Mouse (Mus musculus): ENCODE measurements around the gene Dlg4. TPM values are rescaled to one million over a fixed set of nuclear protein-coding genes. Genes with fewer than 3 reads are reported as not detected.

The Dlg4 gene
- polyA plus RNA-seq, 1 experiment from 2014 or later: 21.0 TPM

DNA sequence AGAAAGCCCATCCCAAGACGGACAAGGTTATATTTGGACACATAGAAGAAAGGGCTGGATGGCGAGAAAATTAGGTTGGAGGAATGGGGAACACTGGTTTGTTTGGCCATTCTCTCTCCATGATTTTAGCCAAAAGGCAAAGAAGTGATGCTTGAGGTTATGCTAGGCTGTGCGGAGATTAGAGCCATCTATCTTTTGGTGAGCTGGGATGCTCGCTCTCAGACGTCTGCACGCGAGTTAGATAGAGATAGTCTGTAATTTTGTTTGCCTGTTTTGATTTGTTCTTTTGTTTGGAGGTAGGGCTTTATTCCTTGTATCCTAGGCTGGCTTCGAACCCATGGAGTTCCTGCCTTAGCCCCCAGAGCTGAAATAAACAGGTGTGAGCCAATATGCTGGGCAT lies 15.6 kb upstream of the Dlg4 start:
- 11% methylated on average over 8 of the region's 8 CpGs for WGBS
- Histone ChIP-seq H3K4me1 (ENCODE audit: control insufficient read depth, insufficient read depth, low read length) (peaks cover 29% of the 10 kb centered on the region), H3K36me3 (ENCODE audit: control insufficient read depth, insufficient read depth, low read length) (peaks cover 45% of the 10 kb centered on the region), H3K27me3 (replicated peaks; ENCODE audit: control insufficient read depth, insufficient read depth, low read length) (no peaks in the 10 kb centered on the region), H3K9me3 (replicated peaks; ENCODE audit: control insufficient read depth, low read length) (no peaks in the 10 kb centered on the region), H3K9ac (ENCODE audit: low read length) (peak overlapping the region; percentile 82), H3K27ac (ENCODE audit: low read depth, low read length) (peak overlapping the region; percentile 94; the same call in 1 of the 2 replicates), H3K4me3 (ENCODE audit: low read depth, low read length) (peak overlapping the region; percentile 66), H3K4me2 (ENCODE audit: low read length) (peak overlapping the region; percentile 85)
- ATAC-seq: no peak
- DNase-seq (ENCODE audit: low spot score): no peak

- no peak overlapping the region for H3K27ac ChIP-seq (ENCODE audit: low read depth, low read length)
- peaks cover 52% of the 10 kb centered on the region for H3K36me3 ChIP-seq (ENCODE audit: control insufficient read depth, insufficient read depth, low read length)
- H3K4me3 ChIP-seq (ENCODE audit: low read depth, low read length): peak overlapping the region; percentile 66
- H3K9me3 ChIP-seq (replicated peaks; ENCODE audit: control insufficient read depth, low read length): no peaks in the 10 kb centered on the region
- ATAC-seq (no peak), DNase-seq (ENCODE audit: low spot score) (peak; percentile 66)
- peak overlapping the region; percentile 82 for H3K9ac ChIP-seq (ENCODE audit: low read length)
- H3K27me3 ChIP-seq (replicated peaks; ENCODE audit: control insufficient read depth, insufficient read depth, low read length): no peaks in the 10 kb centered on the region
- peaks cover 29% of the 10 kb centered on the region for H3K4me1 ChIP-seq (ENCODE audit: control insufficient read depth, insufficient read depth, low read length)
- H3K4me2 ChIP-seq (ENCODE audit: low read length): peak overlapping the region; percentile 85
Measured at GRCm38 (mm10) chr11:70001865-70002264, 14.9 kb upstream of the Dlg4 start.

DNA sequence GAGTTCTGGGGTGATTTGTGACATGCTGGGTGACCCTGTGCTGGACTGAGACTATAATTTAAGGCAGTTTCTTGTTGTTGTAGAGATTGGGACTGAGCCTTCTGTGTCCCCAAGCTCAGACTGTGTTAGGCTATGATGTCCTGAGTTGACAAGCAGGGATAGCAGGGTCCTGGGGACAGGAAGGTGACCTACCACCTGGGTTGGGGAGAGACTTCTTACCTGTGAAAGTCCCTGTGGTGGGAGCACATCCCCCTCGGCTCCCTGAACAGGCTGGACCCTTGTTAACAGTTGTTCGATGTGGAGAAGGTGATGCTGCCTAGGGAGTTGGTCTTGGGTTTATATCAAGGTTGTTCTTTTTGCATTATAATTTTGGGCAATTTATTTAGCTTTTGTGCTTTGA lies 14.3 kb upstream of the Dlg4 start:
- 0 out of 2 replicates have a peak overlapping the region, but pooled peaks have one; percentile 66 for H3K4me3 ChIP-seq (ENCODE audit: low read depth, low read length)
- 91% methylated on average over 2 of the region's 2 CpGs for WGBS
- no peak for DNase-seq (ENCODE audit: low spot score)
- no peak overlapping the region for H3K9ac ChIP-seq (ENCODE audit: low read length)
- H3K27ac ChIP-seq (ENCODE audit: low read depth, low read length): no peak overlapping the region
- no peak for ATAC-seq
- H3K4me2 ChIP-seq (ENCODE audit: low read length): peak overlapping the region; percentile 85
- no peaks in the 10 kb centered on the region for H3K9me3 ChIP-seq (replicated peaks; ENCODE audit: control insufficient read depth, low read length)
- peaks cover 28% of the 10 kb centered on the region for H3K4me1 ChIP-seq (ENCODE audit: control insufficient read depth, insufficient read depth, low read length)
- H3K27me3 ChIP-seq (replicated peaks; ENCODE audit: control insufficient read depth, insufficient read depth, low read length): no peaks in the 10 kb centered on the region
- H3K36me3 ChIP-seq (ENCODE audit: control insufficient read depth, insufficient read depth, low read length): peaks cover 58% of the 10 kb centered on the region

DNA sequence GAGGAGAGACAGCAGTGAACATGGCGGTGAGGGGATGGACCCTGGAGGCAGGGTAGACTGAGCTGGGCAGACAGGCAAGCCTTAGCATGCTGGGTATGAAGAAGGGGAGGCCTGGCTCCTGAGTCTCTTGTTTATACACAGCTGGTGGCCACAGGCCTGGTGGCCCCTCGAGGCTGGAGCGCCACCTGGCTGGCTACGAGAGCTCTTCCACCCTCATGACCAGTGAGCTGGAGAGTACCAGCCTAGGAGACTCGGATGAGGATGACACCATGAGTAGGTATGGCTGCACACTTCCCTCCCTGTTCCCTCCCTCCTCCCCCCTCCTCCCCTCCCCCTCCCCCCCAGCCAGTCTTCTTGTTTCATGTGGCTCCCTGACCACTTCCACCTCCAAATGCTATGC lies 11.2 kb upstream of the Dlg4 start:
- Histone ChIP-seq H3K4me3 (ENCODE audit: low read depth, low read length) (no peak overlapping the region), H3K27me3 (replicated peaks; ENCODE audit: control insufficient read depth, insufficient read depth, low read length) (no peaks in the 10 kb centered on the region), H3K27ac (ENCODE audit: low read depth, low read length) (no peak overlapping the region), H3K9me3 (replicated peaks; ENCODE audit: control insufficient read depth, low read length) (no peaks in the 10 kb centered on the region), H3K9ac (ENCODE audit: low read length) (no peak overlapping the region), H3K4me2 (ENCODE audit: low read length) (no peak overlapping the region), H3K4me1 (ENCODE audit: control insufficient read depth, insufficient read depth, low read length) (peaks cover 22% of the 10 kb centered on the region), H3K36me3 (ENCODE audit: control insufficient read depth, insufficient read depth, low read length) (peaks cover 64% of the 10 kb centered on the region)
- ATAC-seq (no peak), DNase-seq (ENCODE audit: low spot score) (no peak)
- 53% methylated on average over 5 of the region's 5 CpGs for WGBS

GRCm38 (mm10) chr11:70010033-70010432 lies 6.7 kb upstream of the Dlg4 start:
- H3K27ac ChIP-seq (ENCODE audit: low read depth, low read length): no peak overlapping the region
- peaks cover 3% of the 10 kb centered on the region; the same call in 1 of the 2 replicates for H3K4me1 ChIP-seq (ENCODE audit: control insufficient read depth, insufficient read depth, low read length)
- WGBS: 92% methylated on average over 6 of the region's 6 CpGs
- H3K4me3 ChIP-seq (ENCODE audit: low read depth, low read length): no peak overlapping the region
- H3K27me3 ChIP-seq (replicated peaks; ENCODE audit: control insufficient read depth, insufficient read depth, low read length): no peaks in the 10 kb centered on the region
- H3K36me3 ChIP-seq (ENCODE audit: control insufficient read depth, insufficient read depth, low read length): peaks cover 90% of the 10 kb centered on the region
- no peak overlapping the region for H3K9ac ChIP-seq (ENCODE audit: low read length)
- no peaks in the 10 kb centered on the region for H3K9me3 ChIP-seq (replicated peaks; ENCODE audit: control insufficient read depth, low read length)
- ATAC-seq (no peak), DNase-seq (ENCODE audit: low spot score) (no peak)
- no peak overlapping the region for H3K4me2 ChIP-seq (ENCODE audit: low read length)

GRCm38 (mm10) chr11:70010548-70010947 lies 6.2 kb upstream of the Dlg4 start:
- peaks cover 85% of the 10 kb centered on the region for H3K36me3 ChIP-seq (ENCODE audit: control insufficient read depth, insufficient read depth, low read length)
- no peaks in the 10 kb centered on the region for H3K9me3 ChIP-seq (replicated peaks; ENCODE audit: control insufficient read depth, low read length)
- peaks cover 3% of the 10 kb centered on the region; the same call in 1 of the 2 replicates for H3K4me1 ChIP-seq (ENCODE audit: control insufficient read depth, insufficient read depth, low read length)
- no peak overlapping the region for H3K4me2 ChIP-seq (ENCODE audit: low read length)
- DNase-seq (ENCODE audit: low spot score) (no peak), ATAC-seq (no peak)
- no peaks in the 10 kb centered on the region for H3K27me3 ChIP-seq (replicated peaks; ENCODE audit: control insufficient read depth, insufficient read depth, low read length)
- no peak overlapping the region for H3K9ac ChIP-seq (ENCODE audit: low read length)
- WGBS: 90% methylated on average over 12 of the region's 12 CpGs
- no peak overlapping the region for H3K4me3 ChIP-seq (ENCODE audit: low read depth, low read length)
- H3K27ac ChIP-seq (ENCODE audit: low read depth, low read length): no peak overlapping the region

GRCm38 (mm10) chr11:70010961-70011360 lies 5.8 kb upstream of the Dlg4 start:
- DNase-seq (ENCODE audit: low spot score) (no peak), ATAC-seq (no peak)
- H3K4me3 ChIP-seq (ENCODE audit: low read depth, low read length): no peak overlapping the region
- H3K36me3 ChIP-seq (ENCODE audit: control insufficient read depth, insufficient read depth, low read length): peaks cover 81% of the 10 kb centered on the region
- peaks cover 3% of the 10 kb centered on the region; the same call in 1 of the 2 replicates for H3K4me1 ChIP-seq (ENCODE audit: control insufficient read depth, insufficient read depth, low read length)
- no peak overlapping the region for H3K4me2 ChIP-seq (ENCODE audit: low read length)
- H3K27me3 ChIP-seq (replicated peaks; ENCODE audit: control insufficient read depth, insufficient read depth, low read length): no peaks in the 10 kb centered on the region
- H3K27ac ChIP-seq (ENCODE audit: low read depth, low read length): no peak overlapping the region
- no peak overlapping the region for H3K9ac ChIP-seq (ENCODE audit: low read length)
- 90% methylated on average over 10 of the region's 10 CpGs for WGBS
- no peaks in the 10 kb centered on the region for H3K9me3 ChIP-seq (replicated peaks; ENCODE audit: control insufficient read depth, low read length)

DNA sequence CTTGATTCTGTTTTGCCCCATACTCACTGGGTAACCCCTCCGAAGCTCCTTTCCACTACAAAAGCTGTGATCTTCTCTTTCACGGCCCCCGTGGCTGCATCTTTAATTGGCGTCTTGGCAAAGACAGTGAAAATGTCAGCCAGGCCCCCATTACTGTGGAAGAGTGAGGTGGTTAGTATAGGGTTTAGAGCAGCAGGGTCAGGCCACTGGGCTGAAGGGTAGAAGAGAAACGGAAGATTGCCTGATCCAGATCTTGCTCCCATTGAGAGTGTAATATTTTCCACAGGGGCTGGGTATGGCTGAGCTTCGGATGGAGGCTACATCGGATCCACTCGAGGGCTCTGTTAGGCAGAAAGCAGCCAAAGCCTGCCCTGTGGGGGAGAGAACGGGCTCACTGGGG lies 3.8 kb upstream of the Dlg4 start:
- H3K4me1 ChIP-seq (ENCODE audit: control insufficient read depth, insufficient read depth, low read length): peaks cover 10% of the 10 kb centered on the region
- H3K9me3 ChIP-seq (replicated peaks; ENCODE audit: control insufficient read depth, low read length): no peaks in the 10 kb centered on the region
- no peak overlapping the region for H3K9ac ChIP-seq (ENCODE audit: low read length)
- peaks cover 62% of the 10 kb centered on the region for H3K36me3 ChIP-seq (ENCODE audit: control insufficient read depth, insufficient read depth, low read length)
- no peak overlapping the region for H3K4me3 ChIP-seq (ENCODE audit: low read depth, low read length)
- 86% methylated on average over 9 of the region's 9 CpGs for WGBS
- H3K27ac ChIP-seq (ENCODE audit: low read depth, low read length): no peak overlapping the region
- no peak overlapping the region for H3K4me2 ChIP-seq (ENCODE audit: low read length)
- H3K27me3 ChIP-seq (replicated peaks; ENCODE audit: control insufficient read depth, insufficient read depth, low read length): no peaks in the 10 kb centered on the region
- ATAC-seq (no peak), DNase-seq (ENCODE audit: low spot score) (no peak)

- H3K4me3 ChIP-seq (ENCODE audit: low read depth, low read length): no peak overlapping the region
- ATAC-seq (no peak), DNase-seq (ENCODE audit: low spot score) (no peak)
- H3K9ac ChIP-seq (ENCODE audit: low read length): no peak overlapping the region
- H3K36me3 ChIP-seq (ENCODE audit: control insufficient read depth, insufficient read depth, low read length): peaks cover 57% of the 10 kb centered on the region
- H3K9me3 ChIP-seq (replicated peaks; ENCODE audit: control insufficient read depth, low read length): no peaks in the 10 kb centered on the region
- no peak overlapping the region for H3K4me2 ChIP-seq (ENCODE audit: low read length)
- peaks cover 11% of the 10 kb centered on the region for H3K4me1 ChIP-seq (ENCODE audit: control insufficient read depth, insufficient read depth, low read length)
- H3K27me3 ChIP-seq (replicated peaks; ENCODE audit: control insufficient read depth, insufficient read depth, low read length): no peaks in the 10 kb centered on the region
- WGBS: 80% methylated on average over 3 of the region's 3 CpGs
- no peak overlapping the region for H3K27ac ChIP-seq (ENCODE audit: low read depth, low read length)
Measured at GRCm38 (mm10) chr11:70013408-70013807, 3.3 kb upstream of the Dlg4 start.

All from forebrain, embryonic 14.5 days (tissue).